Mouse (Mus musculus) CD4-positive naive resting alpha-beta T cell, adult 76 days (primary cell): ENCODE results near the gene Mfsd7a. TPM values are rescaled to one million over a fixed set of nuclear protein-coding genes. Genes with fewer than 3 reads are reported as not detected.

Experiments
- total RNA-seq: library from RNA; stranded (reverse); gene quantifications from one replicate; pipeline ENCODE4 v1.2.4, GENCODE M21; 2023

Mfsd7a gene
- not detected for total RNA-seq

DNA sequence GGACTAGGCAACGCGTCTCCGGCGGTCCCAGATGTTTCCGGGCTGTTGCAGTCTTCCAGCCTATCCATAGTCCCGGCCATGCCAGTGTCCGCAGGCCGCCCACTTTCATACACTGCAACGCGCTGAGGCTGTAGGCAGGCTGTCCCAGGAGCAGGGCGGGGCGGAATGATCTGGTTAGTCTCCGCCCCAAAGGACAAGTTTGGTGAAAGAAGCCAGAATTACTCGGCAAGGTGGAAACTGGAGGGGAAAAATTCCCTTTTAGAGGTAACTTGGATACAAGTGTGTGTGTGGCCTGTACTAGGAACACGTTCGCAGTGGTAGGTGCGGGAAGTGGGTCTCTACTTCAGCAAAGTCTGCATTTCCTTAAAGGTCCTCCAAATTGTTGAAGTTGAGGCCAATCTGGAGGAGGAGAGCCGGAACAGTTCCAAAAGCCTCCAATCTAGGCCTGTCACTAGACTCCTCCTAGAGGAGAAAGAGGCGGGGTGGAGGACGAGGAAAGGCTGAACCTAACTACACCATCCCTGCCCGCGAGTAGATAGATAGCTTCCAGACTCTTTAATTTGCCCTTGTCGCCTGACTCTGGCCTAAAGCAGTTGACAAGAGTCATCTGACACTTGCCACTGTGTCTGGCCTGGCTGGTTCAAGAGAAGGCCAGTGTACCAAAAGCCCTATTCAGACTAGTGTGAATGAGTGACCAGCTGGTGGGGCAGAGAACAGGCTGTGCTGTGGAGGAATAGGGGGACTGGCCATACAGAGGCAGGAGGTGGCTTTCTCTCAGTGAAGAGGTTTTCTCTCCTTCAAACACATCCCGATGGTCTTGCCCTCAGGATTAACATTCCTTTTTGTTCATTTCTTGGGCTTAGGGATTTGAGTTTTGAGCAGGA, at the start of gene Mfsd7a:
Gene Mfsd7a, minus strand, starts transcription at position 107 of the 884 bp plus-strand sequence.

DNA sequence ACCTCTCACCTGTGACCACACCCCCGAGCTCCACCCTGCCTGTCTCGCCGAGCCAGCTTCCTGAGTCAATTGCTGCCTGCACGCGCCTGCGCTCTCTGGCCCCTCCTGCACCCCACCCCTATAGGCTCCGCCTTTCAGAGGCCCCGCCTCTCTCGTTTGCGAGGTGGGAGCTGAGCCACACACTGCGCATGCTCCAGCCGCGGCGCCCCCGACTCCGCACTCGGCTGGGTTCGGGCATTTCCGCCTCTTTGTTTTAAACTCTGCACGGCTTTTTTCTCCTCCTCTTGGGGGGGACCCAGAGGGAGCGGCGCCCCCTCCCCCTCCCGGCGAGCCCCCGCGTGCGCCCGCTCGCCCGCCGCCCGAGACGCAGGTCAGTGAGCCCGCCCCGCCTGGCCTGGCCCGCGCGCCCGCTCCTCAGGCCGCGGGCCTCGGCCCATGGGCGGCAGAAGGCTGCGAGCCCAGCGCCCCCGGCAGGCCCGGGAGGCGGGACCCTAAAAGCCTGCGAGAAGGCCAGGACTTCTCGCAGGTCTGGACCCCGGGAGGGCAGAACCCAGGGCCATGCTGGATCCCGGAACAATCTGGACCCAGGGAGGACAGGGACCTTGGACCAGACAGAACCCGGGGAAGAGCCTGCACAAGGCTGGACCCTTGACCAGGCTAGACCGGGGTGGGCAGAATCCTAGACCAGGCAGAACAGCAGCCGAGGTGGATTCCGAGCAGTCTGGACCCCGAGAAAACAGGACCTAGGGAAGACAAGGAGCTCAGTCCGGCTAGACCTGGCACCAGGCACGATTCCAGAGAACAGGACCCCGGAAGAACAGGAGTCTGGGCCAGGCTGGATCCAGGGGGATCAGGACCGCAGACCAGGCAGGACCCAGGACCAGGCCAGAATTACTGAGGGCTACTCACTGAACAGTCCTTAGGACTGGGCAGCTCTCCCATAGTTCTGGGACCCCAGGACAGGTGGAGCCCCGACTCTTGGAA, 12.7 kb upstream of the Mfsd7a start, which contains the start of gene Pcgf3:
Gene Pcgf3, plus strand, starts transcription at position 151 of the 984 bp plus-strand sequence.

GRCm38 (mm10) chr5:108433804-108434587, 14.7 kb downstream of the Mfsd7a start, which contains the start of gene Atp5k:
Gene Atp5k, minus strand, starts transcription at chr5:108434448.

Other genes starting within 250 kb of the Mfsd7a start
- gene Dr1, start 180.0 kb downstream of the Mfsd7a start, total RNA-seq = 34.3 TPM
- 1.1 TPM for gene Pigg, start 136.3 kb downstream of the Mfsd7a start, total RNA-seq
- not detected for gene Gm42517, start 81.0 kb downstream of the Mfsd7a start, total RNA-seq
- not detected for gene Pde6b, start 60.5 kb downstream of the Mfsd7a start, total RNA-seq
- gene Atp5k, start 14.4 kb downstream of the Mfsd7a start, total RNA-seq = 64.8 TPM
- 22.3 TPM for gene Pcgf3, start 12.3 kb upstream of the Mfsd7a start, total RNA-seq
- gene Cplx1, start 101.1 kb upstream of the Mfsd7a start, total RNA-seq = not detected
- gene Gak, start 180.9 kb upstream of the Mfsd7a start, total RNA-seq = 173 TPM
- 17.3 TPM for gene Tmem175, start 180.9 kb upstream of the Mfsd7a start, total RNA-seq
- 24.4 TPM for gene Idua, start 211.4 kb upstream of the Mfsd7a start, total RNA-seq
- gene Dgkq, start 220.8 kb upstream of the Mfsd7a start, total RNA-seq = 43.3 TPM
- not detected for gene Slc26a1, start 226.7 kb upstream of the Mfsd7a start, total RNA-seq
- gene Fgfrl1, start 243.5 kb upstream of the Mfsd7a start, total RNA-seq = 6.6 TPM